Mouse (Mus musculus) ovary, postnatal 14 days (tissue): ENCODE data around the gene Alkbh1.
"Not testable (repeated sequence)": the region's sequence is repeated elsewhere in the genome, so short reads cannot be mapped to it uniquely, and the experiment has no call there.

Source experiments
- DNase-seq: peaks from one replicate; pipeline ENCODE4 v3.0.0; 2022; ENCODE audit warnings: low spot score

Alkbh1 gene

DNA sequence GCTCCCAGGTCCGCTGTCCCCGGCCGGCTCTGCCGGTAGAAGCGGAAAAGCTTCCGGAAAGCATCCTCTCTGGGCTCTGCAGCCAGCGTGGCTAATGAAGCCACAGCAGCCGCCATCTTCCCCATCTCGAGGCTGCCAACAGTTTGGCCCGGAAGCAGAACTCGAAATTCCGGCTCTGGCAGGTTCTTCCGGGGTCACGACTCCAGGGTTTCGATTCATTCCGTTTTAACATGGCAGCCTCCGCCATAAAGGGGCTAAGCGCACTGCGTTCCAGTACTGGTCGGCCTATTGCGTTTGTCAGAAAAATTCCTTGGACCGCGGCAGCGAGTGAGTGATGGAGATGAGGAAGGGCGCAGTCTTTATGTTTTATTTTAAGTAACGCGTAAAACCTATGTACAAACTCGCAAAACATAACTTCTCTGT, at the start of gene Alkbh1, which contains the start of gene Slirp:
Gene Alkbh1 (minus strand): TSS at position 318 of the 423 bp plus-strand sequence.
Gene Slirp (plus strand): TSS at position 197 of the 423 bp plus-strand sequence.
- peak; percentile 82 for DNase-seq

DNA sequence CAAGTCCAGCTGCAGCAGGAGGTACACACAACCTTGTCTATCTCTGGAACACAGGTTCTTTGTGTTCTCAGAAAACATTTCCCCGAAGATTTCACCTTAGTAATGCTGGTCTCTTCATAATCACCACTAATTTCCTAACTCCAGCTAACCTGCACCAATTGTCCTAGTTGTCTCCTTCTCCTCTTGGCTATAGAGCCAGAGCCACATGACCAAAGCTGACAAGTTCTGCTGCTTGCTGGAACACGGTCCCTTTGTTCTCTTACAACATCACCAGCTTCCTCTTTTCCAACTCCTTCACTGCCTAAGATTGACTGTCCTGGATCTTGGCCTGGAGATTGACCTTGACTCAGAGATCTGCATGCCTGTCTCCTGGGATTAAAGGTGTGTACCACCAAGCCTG, 44.9 kb upstream of the Alkbh1 start:
- not testable (repeated sequence) for DNase-seq

DNA sequence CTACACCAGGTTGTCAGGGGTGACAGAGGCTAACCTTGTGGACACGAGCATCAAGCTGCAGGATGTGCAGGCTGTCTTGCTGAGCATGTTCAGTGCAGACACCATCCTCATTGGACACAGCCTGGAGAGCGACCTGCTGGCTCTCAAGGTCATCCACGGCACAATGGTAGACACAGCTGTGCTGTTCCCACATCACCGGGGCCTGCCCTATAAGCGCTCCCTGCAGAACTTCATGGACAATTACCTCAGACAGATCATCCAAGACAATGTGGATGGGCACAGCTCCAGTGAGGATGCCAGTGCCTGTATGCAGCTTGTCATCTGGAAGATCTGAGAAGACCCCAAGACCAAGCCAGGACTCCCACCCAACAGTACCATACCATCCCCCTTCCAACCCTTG, 38.7 kb upstream of the Alkbh1 start:
- not testable (repeated sequence) for DNase-seq

DNA sequence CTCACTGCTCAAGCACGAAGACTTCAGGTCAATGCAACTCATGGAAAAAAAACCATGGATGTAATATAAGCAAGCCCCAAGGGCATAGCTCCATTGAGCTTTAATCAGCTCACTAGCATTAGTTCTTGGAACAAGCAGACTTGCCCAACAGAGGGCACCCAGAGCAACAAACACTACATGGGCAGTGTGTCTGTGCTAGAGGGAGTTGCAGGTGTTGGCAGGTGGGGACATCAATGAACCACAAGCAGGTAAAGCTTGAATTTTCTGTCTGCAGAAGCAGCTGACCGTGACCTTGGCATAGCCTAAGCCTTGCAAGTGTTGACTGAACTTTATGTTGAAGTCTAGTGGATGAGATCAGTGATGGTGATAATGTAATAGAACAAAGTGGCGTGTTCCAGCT, 30.9 kb upstream of the Alkbh1 start:
- no peak for DNase-seq

DNA sequence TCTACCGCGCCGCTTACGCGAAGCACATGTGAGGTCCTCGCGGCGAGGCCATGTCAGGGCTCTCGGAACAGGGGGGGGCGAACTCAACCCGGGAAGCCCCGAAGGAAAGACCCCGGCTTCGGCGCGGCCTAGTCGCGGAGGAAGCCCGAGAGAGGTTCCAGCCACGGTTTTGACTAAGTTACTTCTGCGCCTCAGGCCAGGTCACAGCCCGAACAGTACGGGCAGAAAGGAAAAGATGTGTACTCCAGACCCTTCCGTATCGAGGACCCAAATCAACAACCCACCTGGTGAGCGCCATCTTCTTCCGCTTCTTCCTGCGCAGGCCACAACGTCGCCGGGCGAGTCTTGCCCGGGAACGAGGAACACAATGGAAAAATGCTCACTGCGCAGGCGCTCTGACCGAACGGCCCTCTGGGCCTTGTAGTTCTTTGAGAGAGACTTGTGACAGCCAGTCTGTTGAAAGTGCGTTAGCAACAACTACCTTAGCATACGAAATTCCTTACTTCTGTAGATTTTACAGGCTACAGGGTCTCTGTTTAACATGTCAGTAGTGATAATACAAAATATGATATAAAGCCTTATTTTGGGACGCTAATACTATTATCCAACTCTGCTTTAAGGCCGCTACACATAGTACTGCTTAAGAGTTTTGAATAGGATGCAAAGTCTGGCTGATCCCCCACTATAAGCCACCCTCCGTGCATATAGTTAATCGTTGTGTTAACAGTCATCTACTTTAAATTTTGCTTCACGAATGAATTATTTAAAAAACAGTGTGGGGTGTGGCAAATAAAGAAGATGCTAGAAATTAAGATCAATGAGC, 28.4 kb upstream of the Alkbh1 start, which contains the start of gene Snw1:
Gene Snw1 (minus strand): TSS at position 311 of the 823 bp plus-strand sequence.
- DNase-seq, result peak; percentile 87

DNA sequence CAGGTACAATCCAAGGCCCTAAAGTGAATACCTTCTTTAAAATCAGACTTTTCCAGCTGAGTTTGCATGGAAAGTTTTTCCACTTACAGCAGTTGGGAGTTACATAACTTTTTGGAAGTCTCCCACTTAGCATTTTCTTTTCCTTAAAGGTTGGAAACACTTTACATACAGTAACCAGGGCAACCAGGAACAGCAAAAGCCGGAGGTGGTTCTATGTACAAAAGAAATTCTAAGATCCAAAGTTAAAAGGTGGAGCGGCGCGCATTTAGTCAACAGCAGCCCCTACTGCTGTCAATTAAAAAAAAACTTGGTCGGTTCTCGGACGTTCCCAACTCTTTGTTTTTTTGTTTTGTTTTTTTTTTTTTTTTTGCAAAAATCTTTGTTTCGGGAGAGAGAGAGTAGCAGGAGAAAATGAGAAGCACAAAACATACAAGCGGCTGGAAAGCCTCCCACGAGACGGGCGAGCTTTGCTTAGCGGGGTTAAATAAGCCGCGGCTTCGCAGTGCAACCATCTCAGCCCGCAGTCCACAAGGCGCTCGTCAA, 27.7 kb upstream of the Alkbh1 start:
- no peak for DNase-seq

DNA sequence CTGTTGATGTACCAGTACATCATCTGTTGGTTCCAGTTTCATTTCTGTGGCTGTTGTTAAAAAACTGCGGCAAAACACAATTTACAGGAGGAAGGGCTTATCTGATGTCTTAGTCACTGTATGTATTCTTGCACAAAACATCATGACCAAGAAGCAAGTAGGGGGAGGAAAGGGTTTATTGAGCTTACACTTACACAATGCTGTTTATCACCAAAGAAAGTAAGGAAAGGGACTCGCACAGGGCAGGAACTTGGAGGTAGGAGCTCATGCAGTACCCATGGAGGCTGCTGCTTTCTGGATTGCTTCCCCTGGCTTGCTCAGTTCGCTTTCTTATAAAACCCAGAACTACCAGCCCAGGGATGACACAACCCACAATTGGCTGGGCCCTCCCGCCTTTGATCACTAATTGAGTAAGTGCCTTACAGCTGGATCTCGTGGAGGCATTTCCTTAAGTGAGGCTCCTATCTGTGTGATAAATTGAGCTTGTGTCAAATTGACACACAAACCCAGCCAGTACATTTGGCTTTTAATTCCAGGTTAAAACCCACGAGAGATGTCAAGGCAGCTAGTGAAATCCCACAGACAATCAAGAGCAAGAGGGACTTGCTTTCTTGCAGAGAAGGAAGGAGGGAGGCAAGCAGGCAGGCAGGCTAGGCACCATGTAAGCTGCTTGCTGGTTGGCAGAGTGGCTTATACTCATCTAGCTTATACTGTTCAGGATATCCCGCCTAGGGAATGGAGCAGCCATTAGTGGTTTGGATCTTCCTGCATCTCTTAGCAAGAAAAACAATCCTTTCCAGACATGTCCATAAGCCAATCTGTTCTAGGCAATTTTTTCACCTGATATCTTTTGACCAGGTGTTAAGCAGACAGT, 26.7 kb upstream of the Alkbh1 start:
- no peak for DNase-seq

DNA sequence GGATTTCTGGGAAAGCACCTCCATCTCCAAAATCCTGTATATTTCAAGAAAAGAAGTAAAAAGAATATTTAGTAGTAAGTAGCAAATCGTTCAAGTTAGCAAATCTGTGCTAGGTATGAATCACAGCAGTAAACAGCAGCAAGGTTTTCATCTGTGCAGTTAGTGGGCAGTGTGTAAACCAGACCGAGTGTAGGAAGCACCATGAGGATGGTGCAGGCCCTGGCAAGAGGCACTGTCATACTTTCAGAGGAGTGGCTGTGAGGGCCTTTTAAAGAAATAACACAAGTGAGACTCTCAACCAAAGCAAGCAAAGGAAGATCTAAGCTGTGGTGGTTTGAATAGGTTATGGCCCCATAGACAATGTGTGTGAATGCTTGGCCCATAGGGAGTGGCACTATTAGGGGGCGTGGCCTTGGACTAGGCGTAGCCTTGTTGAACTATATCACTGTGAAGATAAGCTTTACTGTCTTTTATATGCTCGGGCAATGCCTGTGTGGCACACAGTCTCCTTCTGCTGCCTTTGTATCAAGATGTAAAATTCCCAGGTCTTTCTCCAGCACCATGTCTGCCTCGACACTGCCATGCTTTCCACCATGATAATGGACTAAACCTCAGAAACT, 21.0 kb upstream of the Alkbh1 start:
- DNase-seq, result no peak

DNA sequence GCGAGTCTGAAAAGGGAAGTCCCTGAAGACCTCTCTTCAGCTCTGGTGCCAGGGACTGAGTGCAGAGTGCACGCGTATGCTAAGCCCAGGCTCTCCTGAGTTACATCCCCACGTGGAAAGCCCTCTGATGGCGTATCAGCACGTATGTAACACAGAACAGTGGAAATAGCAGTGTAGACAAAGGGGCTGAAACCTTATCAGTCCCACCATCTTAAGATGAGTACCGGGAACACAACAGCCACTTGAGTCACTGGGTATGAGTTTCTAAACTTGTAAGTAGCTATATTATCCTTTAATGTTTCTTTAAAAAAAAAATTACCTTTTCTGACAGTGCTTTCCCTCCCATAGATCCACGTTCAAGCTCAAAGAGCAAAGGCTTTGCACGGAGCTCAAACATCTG, 5.6 kb upstream of the Alkbh1 start:
- DNase-seq, result no peak

DNA sequence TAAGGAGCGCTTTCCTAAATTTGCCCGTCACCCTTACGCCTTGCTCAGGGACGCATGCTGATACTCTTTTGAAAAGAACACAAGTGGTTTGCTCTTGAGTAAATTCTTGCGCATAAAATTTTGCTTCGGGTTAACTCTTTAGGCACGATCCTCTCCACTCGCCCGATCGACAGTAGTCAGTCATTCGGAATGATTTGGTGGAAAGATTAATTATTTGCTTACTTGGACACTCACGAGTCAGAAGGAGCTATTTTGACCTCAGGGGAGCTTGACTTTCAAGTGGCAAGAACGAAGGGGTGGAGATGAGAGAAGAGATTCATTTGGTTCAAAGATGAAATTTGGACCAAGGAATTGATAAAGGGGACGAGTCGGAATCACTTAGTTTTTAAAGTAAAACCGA, 394 bp upstream of the Alkbh1 start:
- no peak for DNase-seq

DNA sequence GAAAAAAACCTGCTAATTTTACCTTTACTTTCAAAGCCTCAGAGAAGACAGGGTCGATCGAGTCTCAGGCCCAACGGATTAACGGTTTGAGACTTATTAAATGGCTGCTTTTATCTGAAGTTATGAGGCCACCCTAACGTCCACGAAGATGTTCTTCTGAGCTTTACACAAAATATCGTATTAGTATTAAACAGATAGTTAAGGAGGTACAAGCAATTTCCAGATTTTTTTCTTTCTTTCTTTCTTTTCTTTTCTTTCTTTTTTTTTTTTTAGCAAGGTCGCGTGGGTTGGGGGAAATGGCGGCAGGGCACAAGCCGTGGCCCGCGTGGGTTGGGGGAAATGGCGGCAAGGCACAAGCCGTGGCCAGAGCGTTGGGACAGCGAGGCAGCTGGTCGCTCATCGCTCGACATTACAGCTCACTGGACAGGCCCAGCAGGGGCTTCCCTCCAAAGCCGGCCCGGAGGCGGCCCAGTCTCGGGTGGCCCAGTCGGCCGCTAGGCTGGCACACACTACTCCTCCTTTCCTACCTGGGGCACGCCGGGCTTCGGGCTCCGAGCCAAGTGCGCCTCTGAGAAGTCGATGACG, 610 bp downstream of the Alkbh1 start:
- no peak for DNase-seq

DNA sequence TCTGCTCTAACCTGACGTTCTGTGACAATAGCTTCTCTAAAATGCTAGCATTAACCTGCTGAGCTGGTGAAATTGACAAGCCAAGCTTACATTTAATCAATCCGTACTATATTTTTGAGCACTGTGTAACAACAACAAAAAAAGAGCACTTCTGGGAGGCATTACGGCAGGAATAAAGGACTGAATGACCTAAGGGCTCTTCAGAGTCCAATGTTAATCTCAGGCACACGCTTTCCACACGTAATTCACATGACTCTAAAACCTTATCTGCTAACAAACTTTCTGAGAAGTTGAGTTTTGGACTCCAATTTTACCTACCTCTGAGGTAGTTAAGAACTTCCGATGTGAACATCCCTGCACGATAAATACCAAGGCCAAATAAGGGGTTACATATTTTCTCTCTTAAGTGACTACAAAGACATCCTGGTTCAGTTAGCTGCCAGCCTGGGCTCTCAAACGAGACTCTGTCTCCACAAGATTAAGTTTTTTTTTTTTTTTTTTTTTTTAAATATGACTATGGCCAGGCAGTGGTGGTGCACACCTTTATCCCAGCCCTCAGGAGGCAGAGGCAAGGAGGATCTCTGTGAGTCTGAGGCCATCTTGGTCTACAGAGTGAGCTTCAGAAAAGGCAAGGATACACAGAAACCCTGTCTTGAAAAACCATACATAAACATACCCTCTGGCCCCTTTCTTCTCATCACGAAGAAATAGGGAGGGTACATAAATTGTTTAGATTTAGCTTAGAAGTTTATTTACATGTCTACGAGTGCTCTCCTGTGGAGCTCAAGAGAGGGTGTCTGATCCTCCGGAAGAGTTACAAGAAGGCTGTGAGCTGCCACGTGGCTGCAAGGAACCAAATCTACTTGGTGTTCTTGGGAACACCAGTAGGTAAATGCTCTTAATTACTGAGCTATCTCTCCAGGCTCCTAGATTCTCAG, 1.4 kb downstream of the Alkbh1 start:
- DNase-seq, result no peak

DNA sequence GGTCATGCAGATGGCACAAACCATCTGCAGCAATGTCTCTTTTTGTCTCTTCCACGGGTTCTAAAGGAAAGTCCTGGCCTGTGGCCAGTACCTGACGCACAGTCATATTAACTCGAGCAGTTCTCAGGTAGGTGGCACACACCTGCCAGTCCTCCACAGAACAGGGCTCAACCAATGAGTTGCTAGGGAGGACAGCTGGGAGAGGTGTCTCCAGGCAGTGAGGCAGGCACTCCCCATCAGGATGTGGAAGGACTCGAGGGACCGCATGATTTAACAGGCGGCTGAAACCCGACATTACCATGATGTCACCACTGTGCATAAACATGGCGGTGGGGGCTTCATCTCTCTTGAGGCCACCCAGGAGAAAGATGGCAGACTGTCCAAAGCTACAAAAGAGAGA, 14.9 kb downstream of the Alkbh1 start:
- DNase-seq, result no peak

DNA sequence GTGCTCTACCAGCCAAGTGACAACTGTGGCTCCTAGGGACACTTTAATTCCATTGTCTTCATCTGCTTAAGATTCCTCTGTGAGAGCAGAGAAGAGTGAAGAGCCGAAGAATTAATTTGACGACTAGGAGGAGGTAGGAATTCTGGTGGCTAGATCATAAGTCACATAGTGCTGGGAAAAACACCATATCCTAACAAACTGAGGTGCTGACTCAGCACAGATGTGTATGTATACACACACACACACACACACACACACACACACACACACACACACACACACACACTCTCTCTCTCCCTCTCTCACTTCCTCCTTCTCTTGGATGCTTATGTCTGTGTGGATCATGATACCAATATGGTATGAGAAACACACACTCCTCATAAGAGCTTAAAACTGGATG, 15.5 kb downstream of the Alkbh1 start:
- no peak for DNase-seq

DNA sequence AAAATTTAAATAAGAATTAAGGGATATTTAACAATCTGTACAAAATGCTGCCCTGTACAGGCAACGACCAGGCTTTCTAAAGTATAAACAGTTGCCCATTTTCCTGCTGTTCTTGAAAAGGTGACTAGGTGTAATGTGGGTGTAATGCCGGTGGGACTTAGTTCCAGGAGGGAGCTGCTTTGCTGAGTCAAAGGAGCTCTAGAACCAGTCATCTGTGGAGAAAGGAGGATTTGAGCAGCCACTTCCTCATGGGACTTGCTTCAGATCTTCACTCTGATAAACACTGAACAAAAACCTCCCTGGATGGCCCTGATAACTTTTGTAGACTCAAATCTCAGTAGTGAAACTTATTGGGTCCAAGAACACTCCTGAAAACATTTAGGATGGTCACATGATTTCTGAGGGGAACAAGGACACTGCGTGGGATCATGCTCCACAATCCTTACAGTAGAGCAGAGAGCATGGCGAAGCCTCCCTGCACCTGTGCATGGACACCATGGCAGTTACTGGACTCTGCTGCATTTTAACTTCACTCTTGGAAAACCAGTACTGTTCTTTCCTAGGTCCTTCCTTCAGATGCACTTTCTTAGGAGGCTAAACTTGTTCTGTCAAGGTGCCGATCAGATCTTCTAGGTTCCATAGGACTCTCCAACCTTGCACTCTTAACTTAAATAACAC, 17.3 kb downstream of the Alkbh1 start:
- no peak for DNase-seq

DNA sequence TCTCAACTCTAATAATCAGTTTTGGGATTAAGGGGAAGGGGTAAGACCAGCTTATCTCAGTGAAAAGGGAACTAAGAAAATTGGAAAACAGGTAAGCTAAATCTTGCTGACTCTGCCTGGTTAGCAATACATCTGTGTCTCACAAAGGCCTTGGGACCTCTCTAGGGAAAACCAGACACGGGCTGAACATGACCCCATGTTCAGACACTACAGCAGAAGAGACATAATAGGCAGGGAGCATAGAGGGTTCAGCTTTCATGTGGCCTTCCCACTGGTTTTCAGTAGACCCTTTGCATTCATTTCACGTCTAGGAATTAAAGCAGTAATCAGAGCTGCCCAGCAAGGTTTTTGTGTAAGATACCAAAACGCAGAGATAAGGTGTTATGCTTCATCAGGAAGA, 19.3 kb downstream of the Alkbh1 start:
- DNase-seq, result no peak

DNA sequence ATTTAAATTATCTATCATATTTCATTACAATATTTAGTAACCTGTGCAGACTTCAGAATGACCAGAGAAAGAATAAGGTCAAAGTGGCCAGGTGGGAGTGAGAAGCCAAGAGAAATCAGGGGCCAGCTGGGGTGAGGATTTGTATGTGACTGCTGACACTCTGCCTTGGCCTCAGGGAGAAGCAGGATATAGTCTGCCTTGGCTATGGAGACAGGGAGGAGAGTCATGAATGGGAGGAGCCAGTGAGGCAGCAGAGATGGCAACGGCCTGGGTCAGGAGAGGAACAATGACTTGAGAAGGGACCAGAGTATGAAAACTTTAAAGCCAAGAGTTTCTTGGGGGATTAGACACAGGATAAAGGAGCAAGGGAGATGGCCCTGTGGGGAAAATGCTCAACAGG, 20.1 kb downstream of the Alkbh1 start:
- DNase-seq, result no peak

DNA sequence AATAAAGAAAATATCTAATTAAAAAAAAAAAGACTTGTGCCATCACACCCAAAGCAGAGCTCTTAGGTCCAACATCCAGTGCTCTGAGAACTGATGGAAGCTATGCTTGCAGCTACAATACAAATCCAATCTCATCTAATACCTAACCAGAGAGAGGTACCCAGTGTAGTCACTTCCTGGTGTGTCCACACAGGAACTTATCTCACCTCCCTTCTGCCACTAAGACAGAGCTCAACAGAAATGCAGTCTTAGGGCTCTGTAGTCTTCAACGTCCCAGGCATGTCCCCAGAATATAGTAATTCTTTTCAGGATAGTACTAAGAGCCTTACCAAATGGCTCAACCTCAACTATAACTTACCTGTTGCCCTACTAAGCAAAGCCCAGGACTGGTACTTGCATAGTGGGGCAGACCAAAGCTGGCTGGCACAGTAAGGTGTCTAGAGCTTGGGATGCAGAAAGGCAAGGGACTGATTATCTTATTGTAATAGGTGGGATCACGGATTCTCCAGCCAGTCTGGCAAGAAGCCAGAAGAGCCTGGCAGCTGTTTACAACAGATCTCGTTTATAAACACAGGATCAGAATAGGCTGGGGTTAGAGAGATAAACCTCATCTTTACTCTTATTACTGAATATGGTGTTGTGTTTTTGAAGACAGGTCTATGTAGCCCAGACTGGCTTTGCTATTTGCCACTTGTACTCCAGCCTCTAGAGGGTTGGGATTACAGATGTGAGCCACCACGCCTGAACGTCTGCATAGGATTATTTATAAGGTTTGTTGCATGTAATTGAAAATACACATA, 21.9 kb downstream of the Alkbh1 start:
- no peak for DNase-seq

DNA sequence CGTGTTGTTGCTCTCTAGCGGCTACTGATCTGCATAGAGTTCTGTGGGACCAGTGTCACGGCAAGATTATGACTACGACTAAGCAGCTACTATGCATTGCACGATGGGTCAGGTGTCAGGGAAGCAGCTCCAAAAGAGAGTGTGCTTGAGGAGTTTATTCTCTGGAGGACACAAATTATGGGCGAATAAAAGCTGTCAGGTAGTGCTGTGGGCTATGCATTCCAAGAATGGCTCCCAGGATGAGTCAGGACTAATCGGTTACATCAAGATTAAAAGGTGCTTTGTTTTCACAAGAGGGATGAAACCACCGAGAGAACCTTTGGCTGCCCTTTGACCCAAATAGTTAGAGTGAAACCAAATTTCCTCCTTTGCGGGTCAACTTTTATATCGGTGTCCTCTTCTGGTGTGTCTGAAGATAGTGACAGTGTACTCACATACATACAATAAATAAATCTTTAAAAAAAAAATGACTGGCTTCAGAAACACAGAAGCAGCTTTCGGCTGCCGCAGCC, 23.8 kb downstream of the Alkbh1 start:
- no peak for DNase-seq
